9 mouse cellular contexts compared by ENCODE assay signal in the genomic region with DNA sequence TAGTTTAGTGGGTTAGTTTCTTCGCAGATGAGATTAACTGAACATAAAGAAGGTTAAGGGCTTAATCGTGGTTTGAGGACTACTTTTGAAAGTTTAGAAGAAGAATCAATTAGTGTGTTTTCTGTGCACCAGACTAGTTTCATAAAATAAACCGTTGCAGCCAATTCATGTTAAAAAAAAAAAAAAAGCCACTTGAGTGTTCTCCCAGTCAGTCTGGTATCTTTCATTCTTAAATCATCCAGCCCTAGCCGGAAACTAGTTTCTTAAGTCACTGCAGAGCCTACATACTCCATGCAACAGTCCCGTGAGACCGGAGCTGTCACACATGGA. TPM values are rescaled to one million over a fixed set of nuclear protein-coding genes. Genes with fewer than 3 reads are reported as not detected.
DNase-seq lines count a peak whose midpoint lies in the region; ATAC-seq and TF ChIP-seq lines count a peak whose summit lies in the region.
"Had no signal": no experiment of that assay in that cellular context is flagged by ENCODE, and none has a peak within 500 bp of the region (broad histone marks: within the 10 kb centered on the region; RNA-seq: fewer than 3 reads in every experiment).

No protein-coding gene starts in this region.

- peak overlapping the region; percentile 80 for H3K4me2 ChIP-seq in embryonic facial prominence, embryonic 12.5 days (replicated peaks)
- peak overlapping the region; percentile 73 for H3K4me2 ChIP-seq in intestine, embryonic 16.5 days (ENCODE audit: low read depth, low read length)
- H3K4me2 ChIP-seq in neural tube, embryonic 12.5 days (replicated peaks), result peak overlapping the region; percentile 88

- H3K4me3 ChIP-seq in liver, adult 2 months (ENCODE audit: insufficient read depth, low read depth, low read length), result peak overlapping the region; percentile 71
- H3K4me3 ChIP-seq in embryonic facial prominence, embryonic 12.5 days, result peak overlapping the region; percentile 78
- H3K4me3 ChIP-seq in intestine, embryonic 16.5 days (ENCODE audit: low read length), result peak overlapping the region; percentile 96
- peak overlapping the region; percentile 82 for H3K4me3 ChIP-seq in neural tube, embryonic 12.5 days

- ATAC-seq in embryonic facial prominence, embryonic 12.5 days (ENCODE audit: insufficient number of reproducible peaks, insufficient read depth, low FRiP score, low TSS enrichment), result no peak
- ATAC-seq in intestine, embryonic 16.5 days, result no peak; the same call in 1 of the 2 replicates
- no peak for ATAC-seq in neural tube, embryonic 12.5 days (ENCODE audit: low FRiP score, low read depth)

- no peak for TF ChIP-seq POLR2A in liver, adult 2 months (IDR thresholded peaks at IDR 0.05; ENCODE audit: extremely low read depth, insufficient read depth, low read length)

- peaks cover 11% of the 10 kb centered on the region for H3K36me3 ChIP-seq in liver, adult 2 months (ENCODE audit: control insufficient read depth, insufficient read depth, low read length)
- 0 out of 2 replicates have a peak, but pooled peaks cover 6% of the 10 kb centered on the region for H3K36me3 ChIP-seq in embryonic facial prominence, embryonic 12.5 days
- no peaks in the 10 kb centered on the region for H3K36me3 ChIP-seq in intestine, embryonic 16.5 days (ENCODE audit: control insufficient read depth, insufficient read depth, low read length)
- no peaks in the 10 kb centered on the region; the same call in 1 of the 2 replicates for H3K36me3 ChIP-seq in neural tube, embryonic 12.5 days

- no peak for DNase-seq in liver, adult 2 months (ENCODE audit: extremely low read depth, low read depth, low spot score)
- DNase-seq in liver, result no peak
- DNase-seq in adrenal gland, postnatal 25 days, result no peak
- no peak for DNase-seq in spleen, adult 12 weeks (ENCODE audit: low spot score)
- no peak for DNase-seq in kidney, postnatal 25 days

- 0 out of 2 replicates have a peak overlapping the region, but pooled peaks have one; percentile 2 for H3K27ac ChIP-seq in liver, adult 2 months (replicated peaks; ENCODE audit: insufficient read depth, low read depth, low read length)
- H3K27ac ChIP-seq in embryonic facial prominence, embryonic 12.5 days, result peak overlapping the region; percentile 93; the same call in 1 of the 2 replicates
- H3K27ac ChIP-seq in intestine, embryonic 16.5 days (ENCODE audit: low read length), result peak overlapping the region; percentile 98
- H3K27ac ChIP-seq in neural tube, embryonic 12.5 days, result no peak overlapping the region

- H3K79me2 ChIP-seq in liver, adult 2 months (ENCODE audit: control insufficient read depth, insufficient read depth, low read length), result peaks cover 14% of the 10 kb centered on the region; the same call in 1 of the 2 replicates

- no peaks in the 10 kb centered on the region for H3K9me3 ChIP-seq in embryonic facial prominence, embryonic 12.5 days
- H3K9me3 ChIP-seq in intestine, embryonic 16.5 days (ENCODE audit: control insufficient read depth, low read length), result no peaks in the 10 kb centered on the region
- no peaks in the 10 kb centered on the region for H3K9me3 ChIP-seq in neural tube, embryonic 12.5 days

- 8% methylated on average over 6 of the region's 6 CpGs for WGBS in liver, adult 2 months
- 24% methylated on average over 6 of the region's 6 CpGs for WGBS in embryonic facial prominence, embryonic 12.5 days
- 16% methylated on average over 6 of the region's 6 CpGs for WGBS in intestine, embryonic 16.5 days
- 30% methylated on average over 6 of the region's 6 CpGs for WGBS in neural tube, embryonic 12.5 days

- H3K4me1 ChIP-seq in liver, adult 2 months (ENCODE audit: control insufficient read depth, insufficient read depth, low read length), result peaks cover 27% of the 10 kb centered on the region
- H3K4me1 ChIP-seq in embryonic facial prominence, embryonic 12.5 days, result peaks cover 14% of the 10 kb centered on the region
- H3K4me1 ChIP-seq in intestine, embryonic 16.5 days (ENCODE audit: control insufficient read depth, insufficient read depth, low read length), result peaks cover 19% of the 10 kb centered on the region
- H3K4me1 ChIP-seq in neural tube, embryonic 12.5 days, result peaks cover 8% of the 10 kb centered on the region; the same call in 1 of the 2 replicates

- peak overlapping the region; percentile 95 for H3K9ac ChIP-seq in liver, adult 2 months (ENCODE audit: low read depth, low read length)
- peak overlapping the region; percentile 82 for H3K9ac ChIP-seq in embryonic facial prominence, embryonic 12.5 days
- H3K9ac ChIP-seq in intestine, embryonic 16.5 days (ENCODE audit: low read depth, low read length), result peak overlapping the region; percentile 98
- H3K9ac ChIP-seq in neural tube, embryonic 12.5 days, result peak overlapping the region; percentile 90

- no peak for TF ChIP-seq CTCF in liver, adult 2 months (IDR thresholded peaks at IDR 0.05; ENCODE audit: low read depth, low read length)

- H3K27me3 ChIP-seq in liver, adult 2 months (ENCODE audit: control insufficient read depth, insufficient read depth, low read length), result no peaks in the 10 kb centered on the region
- no peaks in the 10 kb centered on the region for H3K27me3 ChIP-seq in embryonic facial prominence, embryonic 12.5 days
- no peaks in the 10 kb centered on the region for H3K27me3 ChIP-seq in intestine, embryonic 16.5 days (replicated peaks; ENCODE audit: control insufficient read depth, insufficient read depth, low read length)
- H3K27me3 ChIP-seq in neural tube, embryonic 12.5 days (replicated peaks), result no peaks in the 10 kb centered on the region

RNA-seq across cellular contexts. Expression of gene Fbxo9, which starts 1.3 kb away (rescaled TPM):
- 80.5 and 99.3 TPM in 2 replicates for total RNA-seq in liver, adult 2 months (2014; rRNA removed)
- polyA plus RNA-seq in liver, adult 2 months (2012; rRNA removed), result 83.4 and 107 TPM in 2 replicates
- polyA plus RNA-seq in embryonic facial prominence, embryonic 12.5 days (2016; fragmentation: Nextera tagmentation; extraction: Ambion mirVana), result 42.9 and 43.1 TPM in 2 replicates
- 39.8 and 43.3 TPM in 2 replicates for polyA plus RNA-seq in intestine, embryonic 16.5 days (2015; fragmentation: Nextera tagmentation; extraction: Ambion mirVana)
- 48.0 and 53.4 TPM in 2 replicates for polyA plus RNA-seq in neural tube, embryonic 12.5 days (2016; fragmentation: Nextera tagmentation; extraction: Ambion mirVana)
- 108 and 122 TPM in 2 replicates for total RNA-seq in adrenal gland, postnatal 25 days (2021)

RNA-seq across cellular contexts. Expression of gene Ick, which starts 1.4 kb away (rescaled TPM):
- 10.2 and 10.9 TPM in 2 replicates for total RNA-seq in liver, adult 2 months (2014; rRNA removed)
- 7.3 and 7.5 TPM in 2 replicates for polyA plus RNA-seq in liver, adult 2 months (2012; rRNA removed)
- polyA plus RNA-seq in embryonic facial prominence, embryonic 12.5 days (2016; fragmentation: Nextera tagmentation; extraction: Ambion mirVana), result 32.0 and 33.1 TPM in 2 replicates
- 28.1 and 29.9 TPM in 2 replicates for polyA plus RNA-seq in intestine, embryonic 16.5 days (2015; fragmentation: Nextera tagmentation; extraction: Ambion mirVana)
- 37.2 and 39.7 TPM in 2 replicates for polyA plus RNA-seq in neural tube, embryonic 12.5 days (2016; fragmentation: Nextera tagmentation; extraction: Ambion mirVana)
- 22.0 and 26.7 TPM in 2 replicates for total RNA-seq in adrenal gland, postnatal 25 days (2021)

RNA-seq across cellular contexts. Expression of gene Gcm1, which starts 55.8 kb away (rescaled TPM):
- not detected in 2 replicates for total RNA-seq in liver, adult 2 months (2014; rRNA removed)
- polyA plus RNA-seq in liver, adult 2 months (2012; rRNA removed), result not detected in 2 replicates
- 0.10 and 0.18 TPM in 2 replicates for polyA plus RNA-seq in embryonic facial prominence, embryonic 12.5 days (2016; fragmentation: Nextera tagmentation; extraction: Ambion mirVana)
- not detected in 2 replicates for polyA plus RNA-seq in intestine, embryonic 16.5 days (2015; fragmentation: Nextera tagmentation; extraction: Ambion mirVana)
- polyA plus RNA-seq in neural tube, embryonic 12.5 days (2016; fragmentation: Nextera tagmentation; extraction: Ambion mirVana), result not detected in 2 replicates
- not detected in 2 replicates for total RNA-seq in adrenal gland, postnatal 25 days (2021)
- total RNA-seq: common myeloid progenitor, adult 5-6 weeks had no signal
